In the genomic region with DNA sequence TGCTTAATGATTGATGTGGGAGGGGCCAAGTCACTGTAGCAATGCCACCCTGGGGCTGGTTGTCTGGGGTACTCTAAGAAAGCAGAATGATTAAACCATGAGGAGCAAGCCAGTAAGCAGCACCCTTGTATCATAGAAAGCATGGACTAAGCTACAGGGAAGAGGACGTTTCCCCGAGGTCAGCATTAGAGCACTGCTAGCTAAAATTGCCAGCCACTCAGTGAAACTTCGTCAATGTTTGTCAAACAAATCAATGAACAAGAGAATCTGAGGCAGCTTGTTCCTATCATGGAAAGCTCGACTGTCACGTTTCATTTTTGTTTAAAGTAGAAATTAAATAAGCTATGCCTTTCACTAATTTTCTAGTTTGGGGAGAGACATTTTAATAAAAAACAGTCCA, we compare ENCODE assay signal across 17 mouse cellular contexts.
"Had no signal": no experiment of that assay in that cellular context is flagged by ENCODE, and none has a peak within 500 bp of the region (broad histone marks: within the 10 kb centered on the region; RNA-seq: fewer than 3 reads in every experiment).

No protein-coding gene starts in this region.

- H3K9me3 ChIP-seq: intestine, embryonic 15.5 days; kidney, embryonic 15.5 days; midbrain, embryonic 12.5 days had no signal

- ATAC-seq: intestine, embryonic 15.5 days; lung, postnatal 0 days; midbrain, embryonic 16.5 days had no signal

- DNase-seq: kidney, adult 11 months; kidney, adult 8-10 months; kidney, postnatal 10 days; kidney, postnatal 36 days; layer of hippocampus, postnatal 36 days; lung, adult 2 months; lung, postnatal 36 days; thymus, adult 18-20 months; thymus, postnatal 36 days had no signal

- H3K36me3 ChIP-seq: intestine, embryonic 15.5 days; kidney, embryonic 15.5 days; midbrain, embryonic 12.5 days had no signal

- H3K27me3 ChIP-seq: intestine, embryonic 15.5 days; kidney, embryonic 15.5 days; midbrain, embryonic 12.5 days had no signal

- H3K4me2 ChIP-seq: intestine, embryonic 15.5 days; kidney, embryonic 15.5 days; midbrain, embryonic 12.5 days had no signal

- H3K4me3 ChIP-seq: intestine, embryonic 15.5 days; kidney, embryonic 15.5 days; left cerebral cortex, adult 2 months; midbrain, embryonic 12.5 days; myocyte had no signal

- H3K9ac ChIP-seq: intestine, embryonic 15.5 days; kidney, embryonic 15.5 days; liver, embryonic 14.5 days; midbrain, embryonic 12.5 days had no signal

- H3K27ac ChIP-seq: intestine, embryonic 15.5 days; kidney, embryonic 15.5 days; left cerebral cortex, adult 2 months; liver, embryonic 14.5 days; midbrain, embryonic 12.5 days had no signal

- H3K4me1 ChIP-seq: intestine, embryonic 15.5 days; kidney, embryonic 15.5 days; midbrain, embryonic 12.5 days had no signal
